Mouse (Mus musculus) MEL (cell line): ENCODE measurements at regions not wholly inside any gene's neighbourhood (a gene's known extent, or its start where the extent isn't known, plus 50 kb on each side); places are given as distances from the start of the nearest gene placed in this dataset.

Experiments
- CHD1 ChIP-seq: IDR thresholded peaks from 2 replicates; pipeline ENCODE4 v1.6.1; 2012; ENCODE audit warnings: low read depth, mild to moderate bottlenecking, inconsistent platforms, low read length, improper control_type of control experiment
- CTCF ChIP-seq, 3 experiments: IDR thresholded peaks in 2 of 3; conservative IDR thresholded peaks in 1 of 3; 2 replicates each; pipeline ENCODE4 v1.5.1; 2011 to 2012; ENCODE audit warnings: low read length in 3 of 3, low read depth in 2 of 3, mild to moderate bottlenecking in 2 of 3, improper control_type of control experiment in 1 of 3, inconsistent platforms in 1 of 3, mixed read lengths in 1 of 3, moderate library complexity in 1 of 3; ENCODE audit not compliant: control insufficient read depth in 1 of 3, insufficient read depth in 1 of 3, poor library complexity in 1 of 3, severe bottlenecking in 1 of 3
- ELF1 ChIP-seq: IDR thresholded peaks from 2 replicates; pipeline ENCODE4 v1.6.1; 2014; ENCODE audit warnings: low read depth, mild to moderate bottlenecking, inconsistent platforms, low read length, improper control_type of control experiment, moderate library complexity
- ETS1 ChIP-seq: IDR thresholded peaks from 2 replicates; pipeline ENCODE4 v1.6.1; 2012; ENCODE audit warnings: low read depth, mild to moderate bottlenecking, inconsistent platforms, low read length, improper control_type of control experiment, moderate library complexity
- GATA1 ChIP-seq: IDR thresholded peaks from 2 replicates; pipeline ENCODE4 v1.6.1; 2011; ENCODE audit warnings: low read depth, low read length, improper control_type of control experiment
- HCFC1 ChIP-seq: IDR thresholded peaks from 2 replicates; pipeline ENCODE4 v1.6.1; 2012; ENCODE audit warnings: low read depth, mild to moderate bottlenecking, inconsistent platforms, low read length, improper control_type of control experiment, moderate library complexity
- NRF1 ChIP-seq: IDR thresholded peaks from 2 replicates; pipeline ENCODE4 v1.6.1; 2014; ENCODE audit warnings: low read depth, mild to moderate bottlenecking, inconsistent platforms, low read length, improper control_type of control experiment, moderate library complexity; ENCODE audit not compliant: poor library complexity, insufficient read depth, severe bottlenecking
- POLR2A ChIP-seq, 2 experiments: IDR thresholded peaks; 2 replicates each; pipeline ENCODE4 v1.6.1; 2011 to 2012; ENCODE audit warnings: low read length in 2 of 2, mild to moderate bottlenecking in 2 of 2, control low read depth in 1 of 2, improper control_type of control experiment in 1 of 2, low read depth in 1 of 2, moderate library complexity in 1 of 2; ENCODE audit not compliant: control insufficient read depth in 1 of 2, insufficient read depth in 1 of 2, poor library complexity in 1 of 2
- RCOR1 ChIP-seq: IDR thresholded peaks from 2 replicates; pipeline ENCODE4 v1.6.1; 2012; ENCODE audit warnings: low read depth, mild to moderate bottlenecking, inconsistent platforms, low read length, improper control_type of control experiment
- TAL1 ChIP-seq: IDR thresholded peaks from 2 replicates; pipeline ENCODE4 v1.6.1; 2012; ENCODE audit warnings: mild to moderate bottlenecking, inconsistent platforms, low read length, moderate library complexity, mixed read lengths
- ZNF384 ChIP-seq: IDR thresholded peaks from 2 replicates; pipeline ENCODE4 v1.6.1; 2012; ENCODE audit warnings: low read depth, mild to moderate bottlenecking, inconsistent platforms, low read length, improper control_type of control experiment

DNA sequence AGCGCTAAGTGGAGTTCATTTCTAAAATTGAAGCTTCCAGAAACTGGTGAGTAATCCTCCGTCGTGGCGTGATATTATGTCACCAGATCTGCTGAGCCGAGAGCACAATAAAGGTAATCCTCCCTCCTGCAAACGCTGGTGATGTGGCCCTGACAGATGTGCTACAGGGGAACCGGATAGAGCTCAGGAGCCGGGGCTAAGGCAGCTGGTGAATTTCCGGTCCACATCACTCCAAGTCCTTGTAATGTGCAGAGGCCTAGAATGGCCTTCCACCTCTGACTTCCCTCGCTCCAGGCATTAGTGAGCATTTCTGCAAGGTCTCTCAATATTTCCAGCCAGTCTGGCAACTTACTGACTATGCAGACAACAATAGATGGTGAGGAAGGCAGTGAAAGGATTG is 439.7 kb upstream of the Atp11b start:
- TF ChIP-seq TAL1 (no peak), CTCF (IDR thresholded peaks at IDR 0.05 in 2 of 3, conservative IDR thresholded peaks at IDR 0.05 in 1 of 3; ENCODE audit: control insufficient read depth in 1 of 3, insufficient read depth in 1 of 3, low read depth in 2 of 3, low read length in 3 of 3, poor library complexity in 1 of 3, severe bottlenecking in 1 of 3) (no peak), ETS1 (no peak), ZNF384 (no peak), NRF1 (no peak), GATA1 (no peak), ELF1 (no peak), CHD1 (no peak), HCFC1 (no peak), RCOR1 (no peak), POLR2A (IDR thresholded peaks at IDR 0.05; ENCODE audit: control insufficient read depth in 1 of 2, insufficient read depth in 1 of 2, low read depth in 1 of 2, low read length in 2 of 2, poor library complexity in 1 of 2) (no peak)
